Mouse (Mus musculus) mammary gland, adult 2 months (tissue): ENCODE results near the gene Sdc1. TPM values are rescaled to one million over a fixed set of nuclear protein-coding genes. Genes with fewer than 3 reads are reported as not detected.

Experiments
- polyA plus RNA-seq: library from polyadenylated mRNA; depleted of rRNA; stranded (reverse); fragments of >200 nt; gene quantifications from 2 replicates; pipeline ENCODE4 v1.2.3, GENCODE M21; 2012; ENCODE audit warnings: low replicate concordance; rRNA removed

Gene Sdc1
- 54.4 and 64.7 TPM in 2 replicates for polyA plus RNA-seq

DNA sequence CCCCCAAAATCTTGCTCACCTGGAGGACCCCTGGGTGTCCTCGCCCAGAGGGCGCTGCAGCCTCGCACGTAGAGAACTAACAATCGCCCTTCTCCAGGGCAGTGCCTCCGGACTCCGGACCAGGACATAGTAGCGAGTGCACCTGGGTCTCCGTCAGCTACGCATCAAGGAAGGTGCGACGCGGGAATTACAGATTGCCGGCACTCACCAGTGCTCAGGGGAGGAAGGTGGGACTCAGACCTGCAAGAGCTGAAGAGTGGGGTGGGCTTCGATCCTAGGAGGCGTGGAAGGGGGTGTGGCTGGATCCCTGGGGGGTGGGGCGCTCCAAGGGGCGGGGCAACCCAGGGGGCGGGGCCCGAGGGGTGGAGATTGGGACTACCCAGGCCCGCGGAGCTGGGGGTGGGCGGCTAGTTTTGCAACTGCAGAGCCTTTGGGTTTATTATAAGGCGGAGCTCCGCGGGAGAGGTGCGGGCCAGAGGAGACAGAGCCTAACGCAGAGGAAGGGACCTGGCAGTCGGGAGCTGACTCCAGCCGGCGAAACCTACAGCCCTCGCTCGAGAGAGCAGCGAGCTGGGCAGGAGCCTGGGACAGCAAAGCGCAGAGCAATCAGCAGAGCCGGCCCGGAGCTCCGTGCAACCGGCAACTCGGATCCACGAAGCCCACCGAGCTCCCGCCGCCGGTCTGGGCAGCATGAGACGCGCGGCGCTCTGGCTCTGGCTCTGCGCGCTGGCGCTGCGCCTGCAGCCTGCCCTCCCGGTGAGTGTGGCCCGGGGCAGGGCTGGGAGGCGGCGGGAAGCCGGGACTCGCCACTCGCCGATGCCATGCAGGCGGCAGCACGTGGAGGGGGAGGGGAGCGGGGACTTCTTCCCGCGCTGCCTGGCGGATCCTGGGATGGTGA, at the start of gene Sdc1:
Sdc1 (plus strand) TSS at position 378 of the 898 bp plus-strand sequence.

Other genes starting within 250 kb of the Sdc1 start
- not detected in 2 replicates for gene Slc7a15, start 172.3 kb upstream of the Sdc1 start, polyA plus RNA-seq
- gene Pum2, start 97.2 kb upstream of the Sdc1 start, polyA plus RNA-seq: 47.5 and 86.7 TPM in 2 replicates
- gene Laptm4a, start 150.3 kb downstream of the Sdc1 start, polyA plus RNA-seq: 237 and 414 TPM in 2 replicates
- not detected in 2 replicates for gene Matn3, start 176.6 kb downstream of the Sdc1 start, polyA plus RNA-seq
- 0.86 and 2.7 TPM in 2 replicates for gene Wdr35, start 202.6 kb downstream of the Sdc1 start, polyA plus RNA-seq